8 mouse cellular contexts compared by ENCODE assay signal in the genomic region with DNA sequence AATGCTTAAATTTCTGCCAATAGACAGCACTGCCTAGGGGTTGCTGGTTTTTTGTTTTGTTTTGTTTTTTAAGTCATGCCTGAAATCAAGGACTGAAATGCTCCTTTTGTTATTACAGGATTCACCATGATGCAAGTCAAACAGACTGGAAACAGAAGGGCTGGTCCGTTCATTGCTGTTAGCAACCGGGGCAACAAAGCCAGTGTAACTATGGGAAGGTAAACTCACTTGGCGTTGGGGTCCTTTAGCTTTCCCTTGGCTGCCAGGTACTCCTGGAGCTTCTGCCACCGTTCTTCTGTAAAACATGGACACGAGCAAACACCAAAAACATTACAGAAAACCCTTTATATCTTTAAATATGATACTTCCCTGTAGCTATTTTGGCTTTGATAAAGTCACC. TPM values are rescaled to one million over a fixed set of nuclear protein-coding genes. Genes with fewer than 3 reads are reported as not detected.
DNase-seq lines count a peak whose midpoint lies in the region; ATAC-seq and TF ChIP-seq lines count a peak whose summit lies in the region.

No protein-coding gene starts in this region.

- no peaks in the 10 kb centered on the region for H3K9me3 ChIP-seq in kidney, embryonic 15.5 days (replicated peaks)
- H3K9me3 ChIP-seq in hindbrain, embryonic 13.5 days: no peaks in the 10 kb centered on the region
- H3K9me3 ChIP-seq in midbrain, embryonic 14.5 days (ENCODE audit: control insufficient read depth, low read length): no peaks in the 10 kb centered on the region

- 72% methylated on average over 5 of the region's 5 CpGs for WGBS in kidney, embryonic 15.5 days
- 58% methylated on average over 5 of the region's 5 CpGs for WGBS in bone marrow, adult 2 months
- whole genome bisulfite sequencing in hindbrain, embryonic 13.5 days: 54% methylated on average over 5 of the region's 5 CpGs
- WGBS in midbrain, embryonic 14.5 days: 45% methylated on average over 5 of the region's 5 CpGs

- H3K4me2 ChIP-seq in kidney, embryonic 15.5 days: peak overlapping the region; percentile 77
- H3K4me2 ChIP-seq in hindbrain, embryonic 13.5 days: peak overlapping the region; percentile 84
- H3K4me2 ChIP-seq in midbrain, embryonic 14.5 days (ENCODE audit: low read length): peak overlapping the region; percentile 81

- H3K27ac ChIP-seq in kidney, embryonic 15.5 days: no peak overlapping the region
- no peak overlapping the region for H3K27ac ChIP-seq in bone marrow, adult 2 months (ENCODE audit: control insufficient read depth, insufficient read depth, low read depth, low read length, poor library complexity)
- no peak overlapping the region for H3K27ac ChIP-seq in hindbrain, embryonic 13.5 days
- H3K27ac ChIP-seq in midbrain, embryonic 14.5 days (replicated peaks; ENCODE audit: low read depth, low read length): no peak overlapping the region

- ATAC-seq in kidney, embryonic 15.5 days (replicated peaks; ENCODE audit: low FRiP score): no peak
- no peak for ATAC-seq in hindbrain, embryonic 13.5 days (ENCODE audit: low FRiP score)
- ATAC-seq in midbrain, embryonic 14.5 days (ENCODE audit: low FRiP score, low TSS enrichment): no peak
- ATAC-seq in megakaryocyte-erythroid progenitor cell, adult 5-6 weeks (replicated peaks; ENCODE audit: low FRiP score, low TSS enrichment, poor library complexity, severe bottlenecking): no peak

- no peak for TF ChIP-seq POLR2A in bone marrow, adult 2 months (IDR thresholded peaks at IDR 0.05; ENCODE audit: borderline replicate concordance, control insufficient read depth, low read depth, low read length)

- H3K4me3 ChIP-seq in kidney, embryonic 15.5 days (replicated peaks): peak overlapping the region; percentile 96
- peak overlapping the region; percentile 83 for H3K4me3 ChIP-seq in bone marrow, adult 2 months (replicated peaks; ENCODE audit: control insufficient read depth, low read depth, low read length)
- peak overlapping the region; percentile 72 for H3K4me3 ChIP-seq in hindbrain, embryonic 13.5 days
- H3K4me3 ChIP-seq in midbrain, embryonic 14.5 days (replicated peaks; ENCODE audit: low read depth, low read length): peak overlapping the region; percentile 77

- peaks cover 5% of the 10 kb centered on the region; the same call in 1 of the 2 replicates for H3K27me3 ChIP-seq in kidney, embryonic 15.5 days
- H3K27me3 ChIP-seq in hindbrain, embryonic 13.5 days: no peaks in the 10 kb centered on the region
- H3K27me3 ChIP-seq in midbrain, embryonic 14.5 days (ENCODE audit: control insufficient read depth, insufficient read depth, low read length): no peaks in the 10 kb centered on the region

- H3K36me3 ChIP-seq in kidney, embryonic 15.5 days: peaks cover 15% of the 10 kb centered on the region
- no peaks in the 10 kb centered on the region for H3K36me3 ChIP-seq in hindbrain, embryonic 13.5 days
- H3K36me3 ChIP-seq in midbrain, embryonic 14.5 days (ENCODE audit: control insufficient read depth, insufficient read depth, low read length): peaks cover 3% of the 10 kb centered on the region; the same call in 1 of the 2 replicates

- H3K4me1 ChIP-seq in kidney, embryonic 15.5 days: peaks cover 20% of the 10 kb centered on the region
- H3K4me1 ChIP-seq in bone marrow, adult 2 months (ENCODE audit: control insufficient read depth, insufficient read depth, low read length): peaks cover 2% of the 10 kb centered on the region
- peaks cover 15% of the 10 kb centered on the region for H3K4me1 ChIP-seq in hindbrain, embryonic 13.5 days (replicated peaks)
- H3K4me1 ChIP-seq in midbrain, embryonic 14.5 days (ENCODE audit: control insufficient read depth, insufficient read depth, low read length): 0 out of 2 replicates have a peak, but pooled peaks cover 5% of the 10 kb centered on the region

- no peak for DNase-seq in kidney, adult 18-20 months
- DNase-seq in midbrain, embryonic 14.5 days: no peak
- DNase-seq in T-cell, adult 2 months (ENCODE audit: low spot score): no peak
- DNase-seq in thymus, postnatal 10 days (ENCODE audit: low spot score in 2 of 2): no peak

- TF ChIP-seq CTCF in bone marrow, adult 2 months (IDR thresholded peaks at IDR 0.05; ENCODE audit: control insufficient read depth, insufficient read depth, low read length): no peak

- peak overlapping the region; percentile 89 for H3K9ac ChIP-seq in kidney, embryonic 15.5 days
- peak overlapping the region; percentile 74; the same call in 1 of the 2 replicates for H3K9ac ChIP-seq in hindbrain, embryonic 13.5 days
- peak overlapping the region; percentile 48; the same call in 1 of the 2 replicates for H3K9ac ChIP-seq in midbrain, embryonic 14.5 days (replicated peaks; ENCODE audit: low read length)

RNA-seq across cellular contexts. Expression of gene Ckap2l, which starts 0.9 kb away (rescaled TPM):
- polyA plus RNA-seq in kidney, embryonic 15.5 days (2015; fragmentation: Nextera tagmentation; extraction: Ambion mirVana): 46.4 and 49.5 TPM in 2 replicates
- polyA plus RNA-seq in bone marrow, adult 2 months (2011; ENCODE audit: insufficient read depth, insufficient read length, low replicate concordance, missing spikeins): 22.9 and 27.3 TPM in 2 replicates
- polyA plus RNA-seq in hindbrain, embryonic 13.5 days (2015; fragmentation: Nextera tagmentation; extraction: Ambion mirVana): 10.1 and 11.1 TPM in 2 replicates
- polyA plus RNA-seq in midbrain, embryonic 14.5 days (2014; fragmentation: Nextera tagmentation; extraction: Ambion mirVana): 7.4 and 13.5 TPM in 2 replicates
- total RNA-seq in megakaryocyte-erythroid progenitor cell, adult 5-6 weeks (2014; fragmentation: Nextera tagmentation): 39.1 and 54.2 TPM in 2 replicates
- total RNA-seq in megakaryocyte-erythroid progenitor cell, adult 5-6 weeks (2017): 45.8 and 64.8 TPM in 2 replicates

RNA-seq across cellular contexts. Expression of gene Il1a, which starts 13.7 kb away (rescaled TPM):
- 0.10 and 0.17 TPM in 2 replicates for polyA plus RNA-seq in kidney, embryonic 15.5 days (2015; fragmentation: Nextera tagmentation; extraction: Ambion mirVana)
- 2.8 and 5.9 TPM in 2 replicates for polyA plus RNA-seq in bone marrow, adult 2 months (2011; ENCODE audit: insufficient read depth, insufficient read length, low replicate concordance, missing spikeins)
- 0.26 and 0.43 TPM in 2 replicates for polyA plus RNA-seq in hindbrain, embryonic 13.5 days (2015; fragmentation: Nextera tagmentation; extraction: Ambion mirVana)
- polyA plus RNA-seq in midbrain, embryonic 14.5 days (2014; fragmentation: Nextera tagmentation; extraction: Ambion mirVana): 0.20 and 0.39 TPM in 2 replicates
- not detected in 2 replicates for total RNA-seq in megakaryocyte-erythroid progenitor cell, adult 5-6 weeks (2014; fragmentation: Nextera tagmentation)
- total RNA-seq in megakaryocyte-erythroid progenitor cell, adult 5-6 weeks (2017): not detected in 2 replicates
